In the genomic region with DNA sequence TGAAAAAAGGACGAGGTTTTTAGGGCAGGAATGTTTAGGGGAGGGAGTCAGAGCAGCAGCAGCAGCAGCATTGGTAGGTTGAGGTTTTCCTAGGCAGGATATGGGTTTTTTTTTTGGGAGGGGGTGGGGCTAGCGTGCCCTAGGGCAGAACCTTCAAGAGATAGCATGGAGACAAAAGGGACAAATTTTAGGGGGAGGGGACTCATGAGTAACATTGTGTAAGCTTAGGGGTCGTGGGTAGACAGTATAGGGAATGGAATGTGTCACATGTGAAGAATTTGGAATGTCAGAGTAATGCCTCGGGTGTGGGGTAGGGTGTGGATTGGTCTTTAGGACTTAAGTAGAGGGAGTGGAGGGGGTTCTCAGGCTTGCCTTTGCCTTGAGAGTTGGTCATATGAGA, we compare ENCODE assay signal across 8 mouse cellular contexts. TPM values are rescaled to one million over a fixed set of nuclear protein-coding genes. Genes with fewer than 3 reads are reported as not detected.
DNase-seq lines count a peak whose midpoint lies in the region; ATAC-seq and TF ChIP-seq lines count a peak whose summit lies in the region.

No protein-coding gene starts in this region.

- TF ChIP-seq CTCF in G1E (IDR thresholded peaks at IDR 0.05; ENCODE audit: low read depth, low read length): no peak

- WGBS in kidney, embryonic 14.5 days: 18% methylated on average over 4 of the region's 4 CpGs
- 28% methylated on average over 4 of the region's 4 CpGs for WGBS in hindbrain, embryonic 11.5 days
- 36% methylated on average over 4 of the region's 4 CpGs for WGBS in midbrain, embryonic 12.5 days

- H3K4me1 ChIP-seq in kidney, embryonic 14.5 days (ENCODE audit: control insufficient read depth, insufficient read depth, low read length): peaks cover 4% of the 10 kb centered on the region; the same call in 1 of the 2 replicates
- H3K4me1 ChIP-seq in G1E (ENCODE audit: insufficient read depth, low read depth, low read length): peaks cover 21% of the 10 kb centered on the region
- no peaks in the 10 kb centered on the region for H3K4me1 ChIP-seq in hindbrain, embryonic 11.5 days (replicated peaks; ENCODE audit: control insufficient read depth, insufficient read depth, low read length)
- H3K4me1 ChIP-seq in midbrain, embryonic 12.5 days: peaks cover 7% of the 10 kb centered on the region; the same call in 1 of the 2 replicates

- DNase-seq in kidney, adult 11 months: no peak
- DNase-seq in G1E (ENCODE audit: low spot score): no peak
- no peak for DNase-seq in hindbrain, embryonic 11.5 days (ENCODE audit: low spot score)
- no peak for DNase-seq in frontal cortex, postnatal 36 days (ENCODE audit: low spot score in 2 of 2)
- DNase-seq in embryo, embryonic 10 days (ENCODE audit: low spot score): no peak
- DNase-seq in ovary, postnatal 10 days (ENCODE audit: low spot score): no peak

- no peaks in the 10 kb centered on the region; the same call in 1 of the 2 replicates for H3K36me3 ChIP-seq in kidney, embryonic 14.5 days (ENCODE audit: control insufficient read depth, insufficient read depth, low read length)
- H3K36me3 ChIP-seq in G1E (replicated peaks): peaks cover 42% of the 10 kb centered on the region
- no peaks in the 10 kb centered on the region for H3K36me3 ChIP-seq in hindbrain, embryonic 11.5 days (ENCODE audit: control insufficient read depth, insufficient read depth, low read length)
- H3K36me3 ChIP-seq in midbrain, embryonic 12.5 days: peaks cover 16% of the 10 kb centered on the region; the same call in 1 of the 2 replicates

- H3K9me3 ChIP-seq in kidney, embryonic 14.5 days (ENCODE audit: control insufficient read depth, low read length): no peaks in the 10 kb centered on the region
- H3K9me3 ChIP-seq in G1E (replicated peaks): no peaks in the 10 kb centered on the region
- H3K9me3 ChIP-seq in hindbrain, embryonic 11.5 days (ENCODE audit: control insufficient read depth, low read length): no peaks in the 10 kb centered on the region
- no peaks in the 10 kb centered on the region for H3K9me3 ChIP-seq in midbrain, embryonic 12.5 days

- peak overlapping the region; percentile 54 for H3K4me2 ChIP-seq in kidney, embryonic 14.5 days (replicated peaks; ENCODE audit: low read depth, low read length)
- H3K4me2 ChIP-seq in hindbrain, embryonic 11.5 days (replicated peaks; ENCODE audit: low read depth, low read length): peak overlapping the region; percentile 66
- peak overlapping the region; percentile 59 for H3K4me2 ChIP-seq in midbrain, embryonic 12.5 days (replicated peaks)

- H3K9ac ChIP-seq in kidney, embryonic 14.5 days (ENCODE audit: low read depth, low read length): peak overlapping the region; percentile 53; the same call in 1 of the 2 replicates
- no peak overlapping the region for H3K9ac ChIP-seq in hindbrain, embryonic 11.5 days (ENCODE audit: low read depth, low read length)
- peak overlapping the region; percentile 59; the same call in 1 of the 2 replicates for H3K9ac ChIP-seq in midbrain, embryonic 12.5 days (replicated peaks)

- peak overlapping the region; percentile 46 for H3K4me3 ChIP-seq in kidney, embryonic 14.5 days (ENCODE audit: low read length)
- H3K4me3 ChIP-seq in G1E (ENCODE audit: low read depth, low read length): peak overlapping the region; percentile 76
- peak overlapping the region; percentile 48 for H3K4me3 ChIP-seq in hindbrain, embryonic 11.5 days (ENCODE audit: low read depth, low read length)
- H3K4me3 ChIP-seq in midbrain, embryonic 12.5 days: peak overlapping the region; percentile 57

- H3K27me3 ChIP-seq in kidney, embryonic 14.5 days (ENCODE audit: control insufficient read depth, insufficient read depth, low read length): no peaks in the 10 kb centered on the region
- no peaks in the 10 kb centered on the region for H3K27me3 ChIP-seq in G1E (ENCODE audit: insufficient read depth, low read length)
- no peaks in the 10 kb centered on the region for H3K27me3 ChIP-seq in hindbrain, embryonic 11.5 days (ENCODE audit: control insufficient read depth, insufficient read depth, low read length)
- H3K27me3 ChIP-seq in midbrain, embryonic 12.5 days: no peaks in the 10 kb centered on the region

- ATAC-seq in kidney, embryonic 14.5 days (ENCODE audit: low FRiP score, low TSS enrichment): no peak
- ATAC-seq in G1E (ENCODE audit: extremely low read depth, insufficient number of reproducible peaks, low FRiP score, poor library complexity, severe bottlenecking): no peak
- ATAC-seq in hindbrain, embryonic 11.5 days (ENCODE audit: low FRiP score): no peak; the same call in 1 of the 2 replicates
- no peak for ATAC-seq in midbrain, embryonic 12.5 days (ENCODE audit: low FRiP score, low read depth)

- H3K27ac ChIP-seq in kidney, embryonic 14.5 days (ENCODE audit: low read depth, low read length): no peak overlapping the region
- H3K27ac ChIP-seq in hindbrain, embryonic 11.5 days (ENCODE audit: low read depth, low read length): no peak overlapping the region
- H3K27ac ChIP-seq in midbrain, embryonic 12.5 days (replicated peaks): no peak overlapping the region

RNA-seq across cellular contexts. Expression of gene Gm45208, which starts 0.6 kb away (rescaled TPM):
- polyA plus RNA-seq in kidney, embryonic 14.5 days (2014; fragmentation: Nextera tagmentation; extraction: Ambion mirVana): 0.23 TPM in 1 of 2 replicates, not detected in the other
- total RNA-seq in G1E (2014; fragmentation: Nextera tagmentation) (not detected in 2 replicates), G1E (2017) (0.44 TPM in 1 of 2 replicates, not detected in the other)
- 1.1 and 2.0 TPM in 2 replicates for polyA plus RNA-seq in G1E (2012)
- not detected in 2 replicates for polyA plus RNA-seq in hindbrain, embryonic 11.5 days (2014; fragmentation: Nextera tagmentation; extraction: Ambion mirVana)
- polyA plus RNA-seq in midbrain, embryonic 12.5 days (2016; fragmentation: Nextera tagmentation; extraction: Ambion mirVana): not detected in 2 replicates

RNA-seq across cellular contexts. Expression of gene Praf2, which starts 5.5 kb away (rescaled TPM):
- 74.5 and 80.1 TPM in 2 replicates for polyA plus RNA-seq in kidney, embryonic 14.5 days (2014; fragmentation: Nextera tagmentation; extraction: Ambion mirVana)
- 22.6 and 34.0 TPM in 2 replicates for total RNA-seq in G1E (2014; fragmentation: Nextera tagmentation)
- 5.0 and 5.7 TPM in 2 replicates for total RNA-seq in G1E (2017)
- 10.8 and 12.0 TPM in 2 replicates for polyA plus RNA-seq in G1E (2012)
- polyA plus RNA-seq in hindbrain, embryonic 11.5 days (2014; fragmentation: Nextera tagmentation; extraction: Ambion mirVana): 98.3 and 108 TPM in 2 replicates
- 88.8 and 89.2 TPM in 2 replicates for polyA plus RNA-seq in midbrain, embryonic 12.5 days (2016; fragmentation: Nextera tagmentation; extraction: Ambion mirVana)

RNA-seq across cellular contexts. Expression of gene Wdr45, which starts 8.6 kb away (rescaled TPM):
- 26.0 and 34.0 TPM in 2 replicates for polyA plus RNA-seq in kidney, embryonic 14.5 days (2014; fragmentation: Nextera tagmentation; extraction: Ambion mirVana)
- 25.1 and 36.1 TPM in 2 replicates for total RNA-seq in G1E (2014; fragmentation: Nextera tagmentation)
- 27.9 and 30.8 TPM in 2 replicates for total RNA-seq in G1E (2017)
- polyA plus RNA-seq in G1E (2012): 10.8 and 11.4 TPM in 2 replicates
- polyA plus RNA-seq in hindbrain, embryonic 11.5 days (2014; fragmentation: Nextera tagmentation; extraction: Ambion mirVana): 16.1 and 18.7 TPM in 2 replicates
- 26.4 and 27.0 TPM in 2 replicates for polyA plus RNA-seq in midbrain, embryonic 12.5 days (2016; fragmentation: Nextera tagmentation; extraction: Ambion mirVana)

RNA-seq across cellular contexts. Expression of gene Gpkow, which starts 25.8 kb away (rescaled TPM):
- polyA plus RNA-seq in kidney, embryonic 14.5 days (2014; fragmentation: Nextera tagmentation; extraction: Ambion mirVana): 21.3 and 47.4 TPM in 2 replicates
- 59.1 and 66.0 TPM in 2 replicates for total RNA-seq in G1E (2014; fragmentation: Nextera tagmentation)
- total RNA-seq in G1E (2017): 21.6 and 25.5 TPM in 2 replicates
- 6.4 and 11.4 TPM in 2 replicates for polyA plus RNA-seq in G1E (2012)
- polyA plus RNA-seq in hindbrain, embryonic 11.5 days (2014; fragmentation: Nextera tagmentation; extraction: Ambion mirVana): 35.6 and 47.7 TPM in 2 replicates
- polyA plus RNA-seq in midbrain, embryonic 12.5 days (2016; fragmentation: Nextera tagmentation; extraction: Ambion mirVana): 43.6 and 45.7 TPM in 2 replicates

RNA-seq across cellular contexts. Expression of gene Ccdc120, which starts 28.0 kb away (rescaled TPM):
- 15.6 and 21.5 TPM in 2 replicates for polyA plus RNA-seq in kidney, embryonic 14.5 days (2014; fragmentation: Nextera tagmentation; extraction: Ambion mirVana)
- total RNA-seq in G1E (2014; fragmentation: Nextera tagmentation): 1.4 and 2.3 TPM in 2 replicates
- 0.70 and 0.76 TPM in 2 replicates for total RNA-seq in G1E (2017)
- 10.2 and 12.2 TPM in 2 replicates for polyA plus RNA-seq in G1E (2012)
- polyA plus RNA-seq in hindbrain, embryonic 11.5 days (2014; fragmentation: Nextera tagmentation; extraction: Ambion mirVana): 19.9 and 21.5 TPM in 2 replicates
- polyA plus RNA-seq in midbrain, embryonic 12.5 days (2016; fragmentation: Nextera tagmentation; extraction: Ambion mirVana): 27.5 and 34.1 TPM in 2 replicates
